ENCODE assay signal across 12 mouse cellular contexts in the genomic region with DNA sequence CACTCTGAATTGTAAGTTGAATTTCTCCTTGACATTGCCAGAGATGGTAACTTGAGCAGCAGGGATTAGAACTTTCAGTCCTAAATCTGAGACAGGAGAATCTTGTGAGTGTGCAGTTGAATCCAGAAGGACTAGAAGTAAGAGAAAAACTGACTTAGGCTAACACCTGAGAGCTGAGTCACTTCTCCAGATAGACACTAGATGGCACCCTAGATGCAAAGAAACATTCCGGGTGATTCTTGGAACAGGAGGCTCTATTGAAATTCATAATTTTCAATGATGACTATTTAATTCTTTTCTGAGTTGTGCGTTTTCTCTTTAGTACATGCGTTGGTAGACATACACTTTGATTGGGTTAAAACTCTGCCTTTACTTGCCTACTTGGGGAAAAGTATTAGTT.
DNase-seq lines count a peak whose midpoint lies in the region; ATAC-seq and TF ChIP-seq lines count a peak whose summit lies in the region.
"Had no signal": no experiment of that assay in that cellular context is flagged by ENCODE, and none has a peak within 500 bp of the region (broad histone marks: within the 10 kb centered on the region; RNA-seq: fewer than 3 reads in every experiment).

No protein-coding gene starts in this region.

- H3K36me3 ChIP-seq in hindbrain, embryonic 11.5 days (ENCODE audit: control insufficient read depth, insufficient read depth, low read length), result no peaks in the 10 kb centered on the region
- no peaks in the 10 kb centered on the region for H3K36me3 ChIP-seq in hindbrain, embryonic 10.5 days
- no peaks in the 10 kb centered on the region for H3K36me3 ChIP-seq in lung, postnatal 0 days (ENCODE audit: insufficient read depth, low read length)
- H3K36me3 ChIP-seq: liver, embryonic 15.5 days; stomach, embryonic 15.5 days had no signal

- H3K9me3 ChIP-seq in hindbrain, embryonic 11.5 days (ENCODE audit: control insufficient read depth, low read length), result no peaks in the 10 kb centered on the region
- no peaks in the 10 kb centered on the region for H3K9me3 ChIP-seq in hindbrain, embryonic 10.5 days
- H3K9me3 ChIP-seq in lung, postnatal 0 days (ENCODE audit: low read length), result no peaks in the 10 kb centered on the region
- H3K9me3 ChIP-seq: liver, embryonic 15.5 days; stomach, embryonic 15.5 days had no signal

- no peak for TF ChIP-seq EP300 in lung, postnatal 0 days (IDR thresholded peaks at IDR 0.05)

- peak; percentile 50 for TF ChIP-seq CTCF in lung, postnatal 0 days (IDR thresholded peaks at IDR 0.05)
- no peak for TF ChIP-seq CTCF in lung, adult 2 months (IDR thresholded peaks at IDR 0.05; ENCODE audit: insufficient read depth, low read length)
- peak; percentile 55; the same call in 1 of the 2 replicates for TF ChIP-seq CTCF in brain, embryonic 14.5 days (IDR thresholded peaks at IDR 0.05; ENCODE audit: borderline replicate concordance, extremely low read depth, insufficient read depth, insufficient read length)

- DNase-seq in hindbrain, embryonic 11.5 days (ENCODE audit: low spot score), result peak; percentile 25
- DNase-seq in hindbrain, embryonic 10.5 days (ENCODE audit: low spot score), result no peak
- peak; percentile 9 for DNase-seq in lung, postnatal 0 days (ENCODE audit: low spot score)
- no peak for DNase-seq in lung, adult 2 months
- DNase-seq in brain, embryonic 14.5 days (ENCODE audit: low read depth), result peak; percentile 57
- DNase-seq in spleen, postnatal 36 days (ENCODE audit: low spot score in 2 of 2), result no peak
- DNase-seq in urinary bladder, postnatal 25 days (ENCODE audit: low spot score), result no peak
- DNase-seq: gastrocnemius, postnatal 36 days had no signal

- H3K27me3 ChIP-seq in hindbrain, embryonic 11.5 days (ENCODE audit: control insufficient read depth, insufficient read depth, low read length), result no peaks in the 10 kb centered on the region
- H3K27me3 ChIP-seq in hindbrain, embryonic 10.5 days (ENCODE audit: insufficient read depth, poor library complexity, severe bottlenecking), result no peaks in the 10 kb centered on the region
- no peaks in the 10 kb centered on the region for H3K27me3 ChIP-seq in lung, postnatal 0 days (replicated peaks; ENCODE audit: insufficient read depth, low read length)
- H3K27me3 ChIP-seq: liver, embryonic 15.5 days; stomach, embryonic 15.5 days had no signal

- H3K4me3 ChIP-seq in hindbrain, embryonic 11.5 days (ENCODE audit: low read depth, low read length), result no peak overlapping the region
- no peak overlapping the region for H3K4me3 ChIP-seq in hindbrain, embryonic 10.5 days
- H3K4me3 ChIP-seq in lung, postnatal 0 days (ENCODE audit: low read depth, low read length), result no peak overlapping the region
- no peak overlapping the region for H3K4me3 ChIP-seq in lung, adult 2 months (replicated peaks; ENCODE audit: extremely low read depth, low read depth, low read length)
- H3K4me3 ChIP-seq: liver, embryonic 15.5 days; myocyte; stomach, embryonic 15.5 days had no signal

- no peaks in the 10 kb centered on the region for H3K4me1 ChIP-seq in hindbrain, embryonic 11.5 days (replicated peaks; ENCODE audit: control insufficient read depth, insufficient read depth, low read length)
- H3K4me1 ChIP-seq in hindbrain, embryonic 10.5 days (replicated peaks), result no peaks in the 10 kb centered on the region
- H3K4me1 ChIP-seq in lung, postnatal 0 days (ENCODE audit: insufficient read depth, low read depth, low read length), result no peaks in the 10 kb centered on the region
- no peaks in the 10 kb centered on the region for H3K4me1 ChIP-seq in lung, adult 2 months (ENCODE audit: control insufficient read depth, insufficient read depth, low read length)
- H3K4me1 ChIP-seq: liver, embryonic 15.5 days; stomach, embryonic 15.5 days had no signal

- no peak for TF ChIP-seq POLR2A in lung, adult 2 months (IDR thresholded peaks at IDR 0.05; ENCODE audit: borderline replicate concordance, extremely low read depth, low read depth, low read length)
- TF ChIP-seq POLR2A in brain, embryonic 14.5 days (IDR thresholded peaks at IDR 0.05; ENCODE audit: borderline replicate concordance, extremely low read depth, insufficient read depth, insufficient read length, poor library complexity, severe bottlenecking), result no peak

- no peak for ATAC-seq in hindbrain, embryonic 11.5 days (ENCODE audit: low FRiP score)
- no peak for ATAC-seq in lung, postnatal 0 days
- ATAC-seq in megakaryocyte progenitor cell, adult 5-6 weeks (replicated peaks; ENCODE audit: poor library complexity), result peak; percentile 57; the same call in 1 of the 2 replicates

- no peak overlapping the region for H3K9ac ChIP-seq in hindbrain, embryonic 11.5 days (ENCODE audit: low read depth, low read length)
- H3K9ac ChIP-seq in lung, postnatal 0 days (replicated peaks; ENCODE audit: low read depth), result no peak overlapping the region
- H3K9ac ChIP-seq: liver, embryonic 15.5 days; stomach, embryonic 15.5 days had no signal

- no peak overlapping the region for H3K27ac ChIP-seq in hindbrain, embryonic 11.5 days (ENCODE audit: low read depth, low read length)
- H3K27ac ChIP-seq in hindbrain, embryonic 10.5 days, result no peak overlapping the region
- no peak overlapping the region for H3K27ac ChIP-seq in lung, postnatal 0 days (ENCODE audit: low read length)
- H3K27ac ChIP-seq: liver, embryonic 15.5 days; stomach, embryonic 15.5 days had no signal

- WGBS in hindbrain, embryonic 11.5 days, result 40% methylated on average over 3 of the region's 3 CpGs
- WGBS in hindbrain, embryonic 10.5 days, result 46% methylated on average over 3 of the region's 3 CpGs
- WGBS in lung, postnatal 0 days, result 33% methylated on average over 3 of the region's 3 CpGs
- 34% methylated on average over 3 of the region's 3 CpGs for WGBS in lung, adult 2 months

- H3K4me2 ChIP-seq in hindbrain, embryonic 11.5 days (replicated peaks; ENCODE audit: low read depth, low read length), result no peak overlapping the region
- no peak overlapping the region for H3K4me2 ChIP-seq in lung, postnatal 0 days (replicated peaks; ENCODE audit: low read depth, low read length)
- H3K4me2 ChIP-seq: liver, embryonic 15.5 days; stomach, embryonic 15.5 days had no signal

Comparison
In these comparisons a context has a peak if more than half of its experiments do, and no peak if none do; other contexts are left out.
1. DNase-seq: peak in hindbrain, embryonic 11.5 days (single experiment), lung, postnatal 0 days (single experiment) and brain, embryonic 14.5 days (single experiment); none in hindbrain, embryonic 10.5 days (single experiment), lung, adult 2 months (single experiment), spleen, postnatal 36 days (0 of 2) and urinary bladder, postnatal 25 days (single experiment).